Mouse (Mus musculus) liver, adult 2 months (tissue): ENCODE results near the gene Med24. TPM values are rescaled to one million over a fixed set of nuclear protein-coding genes. Genes with fewer than 3 reads are reported as not detected.

Experiments
- DNase-seq: peaks from one replicate; pipeline ENCODE4 v3.0.0-alpha.2; 2011; ENCODE audit warnings: low read depth, low spot score; ENCODE audit errors: extremely low read depth
- H3K27ac ChIP-seq: fragments of 200-500 bp; replicated peaks from 2 replicates; pipeline ENCODE4 v1.5.1; 2012; ENCODE audit warnings: low read depth, mild to moderate bottlenecking, control low read depth, inconsistent platforms, low read length; ENCODE audit not compliant: insufficient read depth
- H3K27me3 ChIP-seq: fragments of 200-500 bp; 2 replicates; pipeline ENCODE4 v1.6.1; 2012; ENCODE audit warnings: mild to moderate bottlenecking, moderate library complexity, low read length, inconsistent platforms; ENCODE audit not compliant: control insufficient read depth, insufficient read depth
- H3K36me3 ChIP-seq: fragments of 200-500 bp; 2 replicates; pipeline ENCODE4 v1.6.1; 2012; ENCODE audit warnings: low read length, inconsistent platforms; ENCODE audit not compliant: control insufficient read depth, insufficient read depth
- H3K4me1 ChIP-seq: fragments of 200-500 bp; 2 replicates; pipeline ENCODE4 v1.6.1; 2011; ENCODE audit warnings: low read length; ENCODE audit not compliant: control insufficient read depth, insufficient read depth
- H3K4me3 ChIP-seq: fragments of 200-500 bp; 2 replicates; pipeline ENCODE4 v1.5.1; 2011; ENCODE audit warnings: low read depth, mild to moderate bottlenecking, control low read depth, low read length, moderate library complexity; ENCODE audit not compliant: insufficient read depth
- H3K79me2 ChIP-seq: fragments of 200-500 bp; 2 replicates; pipeline ENCODE4 v1.6.1; 2012; ENCODE audit warnings: inconsistent platforms, mild to moderate bottlenecking, low read length, moderate library complexity; ENCODE audit not compliant: control insufficient read depth, insufficient read depth
- H3K9ac ChIP-seq: fragments of 200-500 bp; 2 replicates; pipeline ENCODE4 v1.6.1; 2012; ENCODE audit warnings: low read depth, mild to moderate bottlenecking, control low read depth, inconsistent platforms, low read length
- CTCF ChIP-seq: fragments of 200-500 bp; IDR thresholded peaks from 2 replicates; pipeline ENCODE4 v1.5.1; 2011; ENCODE audit warnings: low read depth, low read length, control low read depth
- POLR2A ChIP-seq: fragments of 200-500 bp; IDR thresholded peaks from 2 replicates; pipeline ENCODE4 v1.6.1; 2011; ENCODE audit warnings: low read length, control low read depth; ENCODE audit not compliant: insufficient read depth; ENCODE audit errors: extremely low read depth
- WGBS: fragments of 180-500 bp; shearing (Covaris S2); methylation state at CpG from one replicate; pipeline ENCODE4 v1.1.7; 2018; 5-methylcytosine and 5-hydroxymethylcytosine counted together
- polyA plus RNA-seq: library from polyadenylated mRNA; depleted of rRNA; stranded (reverse); fragments of >200 nt; gene quantifications from 2 replicates; pipeline ENCODE4 v1.2.3, GENCODE M21; 2012
- total RNA-seq: library from RNA; depleted of rRNA; stranded (reverse); fragments of >200 nt; gene quantifications from 2 replicates; pipeline ENCODE4 v1.2.3, GENCODE M21; 2014

Gene Med24
- total and polyA plus RNA-seq, 2 experiments = 3.9 to 23.2 TPM

GRCm38 (mm10) chr11:98744456-98745019, 15.3 kb upstream of the Med24 start:
- H3K79me2 ChIP-seq = peaks cover 29% of the 10 kb centered on the region; the same call in 1 of the 2 replicates
- TF ChIP-seq POLR2A (no peak), CTCF (no peak)
- peaks cover 26% of the 10 kb centered on the region for H3K4me1 ChIP-seq
- no peaks in the 10 kb centered on the region for H3K36me3 ChIP-seq
- H3K4me3 ChIP-seq = no peak overlapping the region
- no peaks in the 10 kb centered on the region for H3K27me3 ChIP-seq
- WGBS = 78% methylated on average over 7 of the region's 7 CpGs
- DNase-seq = no peak
- H3K27ac ChIP-seq = no peak overlapping the region
- no peak overlapping the region for H3K9ac ChIP-seq

GRCm38 (mm10) chr11:98743655-98744345, 14.6 kb upstream of the Med24 start:
- peaks cover 26% of the 10 kb centered on the region for H3K4me1 ChIP-seq
- no peak for DNase-seq
- H3K79me2 ChIP-seq = peaks cover 25% of the 10 kb centered on the region; the same call in 1 of the 2 replicates
- TF ChIP-seq CTCF = no peak
- TF ChIP-seq POLR2A = no peak
- no peak overlapping the region for H3K9ac ChIP-seq
- no peaks in the 10 kb centered on the region for H3K27me3 ChIP-seq
- no peak overlapping the region for H3K4me3 ChIP-seq
- no peak overlapping the region for H3K27ac ChIP-seq
- no peaks in the 10 kb centered on the region for H3K36me3 ChIP-seq
- WGBS = 36% methylated on average over 9 of the region's 9 CpGs

GRCm38 (mm10) chr11:98742397-98743291, 13.4 kb upstream of the Med24 start:
- H3K27me3 ChIP-seq = no peaks in the 10 kb centered on the region
- H3K4me1 ChIP-seq = peaks cover 23% of the 10 kb centered on the region
- 17% methylated on average over 21 of the region's 21 CpGs for WGBS
- TF ChIP-seq POLR2A = no peak
- H3K79me2 ChIP-seq = peaks cover 14% of the 10 kb centered on the region; the same call in 1 of the 2 replicates
- H3K36me3 ChIP-seq = no peaks in the 10 kb centered on the region
- no peak overlapping the region; the same call in 1 of the 2 replicates for H3K27ac ChIP-seq
- peak overlapping the region; percentile 89 for H3K4me3 ChIP-seq
- H3K9ac ChIP-seq = peak overlapping the region; percentile 93
- DNase-seq = no peak

- no peaks in the 10 kb centered on the region for H3K27me3 ChIP-seq
- peak; percentile 56 for TF ChIP-seq CTCF
- TF ChIP-seq POLR2A = no peak
- no peaks in the 10 kb centered on the region for H3K36me3 ChIP-seq
- DNase-seq = peak; percentile 37
- H3K27ac ChIP-seq = peak overlapping the region; percentile 56
- peaks cover 20% of the 10 kb centered on the region for H3K4me1 ChIP-seq
- peak overlapping the region; percentile 93 for H3K9ac ChIP-seq
- peak overlapping the region; percentile 95 for H3K4me3 ChIP-seq
- H3K79me2 ChIP-seq = peaks cover 14% of the 10 kb centered on the region; the same call in 1 of the 2 replicates
- under 1% methylated on average over 65 of the region's 86 CpGs for WGBS
These were observed 12.6 kb upstream of the Med24 start for GRCm38 (mm10) chr11:98741622-98742396.

- TF ChIP-seq POLR2A (no peak), CTCF (no peak)
- Histone ChIP-seq H3K9ac (peak overlapping the region; percentile 91), H3K27me3 (no peaks in the 10 kb centered on the region), H3K79me2 (peaks cover 14% of the 10 kb centered on the region; the same call in 1 of the 2 replicates), H3K27ac (peak overlapping the region; percentile 14; the same call in 1 of the 2 replicates), H3K4me1 (peaks cover 13% of the 10 kb centered on the region), H3K4me3 (peak overlapping the region; percentile 95), H3K36me3 (no peaks in the 10 kb centered on the region)
- under 1% methylated on average over 17 of the region's 17 CpGs for WGBS
- DNase-seq = peak; percentile 69
These were observed 11.9 kb upstream of the Med24 start for GRCm38 (mm10) chr11:98741051-98741620.
